Mouse (Mus musculus) limb, embryonic 11.5 days (tissue): Measurements from ENCODE around the gene Teddm1a. TPM values are rescaled to one million over a fixed set of nuclear protein-coding genes. Genes with fewer than 3 reads are reported as not detected.
"Not testable (repeated sequence)": the region's sequence is repeated elsewhere in the genome, so short reads cannot be mapped to it uniquely, and the experiment has no call there.

Experiments used
- ATAC-seq: fragments of 200-750 bp; cut with Nextera tagmentation; 2 replicates; pipeline ENCODE4 v1.8.0; 2017; ENCODE audit warnings: low read depth; ENCODE audit not compliant: insufficient number of reproducible peaks, low FRiP score, low TSS enrichment
- DNase-seq: peaks from one replicate; pipeline ENCODE4 v3.0.0-alpha.2; 2015; ENCODE audit warnings: low spot score
- H3K27ac ChIP-seq: fragments of 300-500 bp; sonication (generic); replicated peaks from 2 replicates; pipeline ENCODE4 v1.5.1; 2014; ENCODE audit warnings: low read depth, mild to moderate bottlenecking, low read length
- H3K27me3 ChIP-seq: fragments of 300-500 bp; sonication (generic); 2 replicates; pipeline ENCODE4 v1.6.1; 2014; ENCODE audit warnings: mild to moderate bottlenecking, low read length, mixed read lengths; ENCODE audit not compliant: control insufficient read depth, insufficient read depth
- H3K36me3 ChIP-seq: fragments of 300-500 bp; sonication (generic); 2 replicates; pipeline ENCODE4 v1.6.1; 2014; ENCODE audit warnings: mild to moderate bottlenecking, low read length, moderate library complexity, mixed read lengths; ENCODE audit not compliant: control insufficient read depth, insufficient read depth
- H3K4me1 ChIP-seq: fragments of 300-500 bp; sonication (generic); 2 replicates; pipeline ENCODE4 v1.6.1; 2014; ENCODE audit warnings: low read length, mixed read lengths; ENCODE audit not compliant: control insufficient read depth, insufficient read depth
- H3K4me2 ChIP-seq: fragments of 300-500 bp; sonication (generic); 2 replicates; pipeline ENCODE4 v1.6.1; 2014; ENCODE audit warnings: low read depth, mild to moderate bottlenecking, moderate library complexity; ENCODE audit not compliant: severe bottlenecking
- H3K4me3 ChIP-seq: fragments of 300-500 bp; sonication (generic); 2 replicates; pipeline ENCODE4 v1.5.1; 2014; ENCODE audit warnings: low read depth, low read length
- H3K9ac ChIP-seq: fragments of 300-500 bp; sonication (generic); 2 replicates; pipeline ENCODE4 v1.6.1; 2014; ENCODE audit warnings: mild to moderate bottlenecking, low read length
- H3K9me3 ChIP-seq: fragments of 300-500 bp; sonication (generic); 2 replicates; pipeline ENCODE4 v1.6.1; 2016; ENCODE audit warnings: low read length; ENCODE audit not compliant: control insufficient read depth
- WGBS: fragments of 180-500 bp; shearing (Covaris S2); extraction: QIAGEN DNeasy Blood & Tissue Kit; methylation state at CpG from one replicate; pipeline ENCODE4 v1.1.7; 2014; 5-methylcytosine and 5-hydroxymethylcytosine counted together
- polyA plus RNA-seq: library from polyadenylated mRNA; unstranded; fragments of >200 nt; fragmentation: Nextera tagmentation; extraction: Ambion mirVana; gene quantifications from 2 replicates; pipeline ENCODE4 v1.2.1, GENCODE M21; 2014

Gene Teddm1a
- not detected in 2 replicates for polyA plus RNA-seq

DNA sequence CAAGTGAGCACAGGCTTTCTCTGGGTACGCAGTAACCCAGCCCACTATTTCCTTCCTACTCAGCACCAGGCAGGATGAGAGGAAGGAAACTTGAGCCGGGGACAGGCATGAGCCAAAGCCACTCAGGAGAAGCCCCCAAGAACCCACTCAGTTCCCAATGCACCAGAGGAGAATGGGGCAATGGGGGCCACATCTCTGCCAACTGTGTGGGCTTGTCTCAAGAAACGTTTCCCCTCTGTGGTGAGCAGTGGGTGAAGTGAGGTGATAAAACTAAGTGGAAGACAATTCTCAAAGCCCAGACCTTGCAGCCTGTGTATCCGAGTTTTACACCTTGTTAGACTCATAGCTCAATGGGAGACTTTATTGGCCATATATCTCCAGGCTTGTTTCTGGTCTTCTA, at the start of gene Teddm1a:
Gene Teddm1a, plus strand, starts transcription at position 301 of the 400 bp plus-strand sequence.
- no peak for ATAC-seq
- no peak for DNase-seq
- Histone ChIP-seq H3K36me3 (no peaks in the 10 kb centered on the region), H3K4me2 (no peak within 1 kb of the TSS), H3K4me3 (no peak within 1 kb of the TSS), H3K9me3 (no peaks in the 10 kb centered on the region), H3K27me3 (no peaks in the 10 kb centered on the region), H3K9ac (no peak within 1 kb of the TSS), H3K4me1 (no peaks in the 10 kb centered on the region), H3K27ac (no peak within 1 kb of the TSS)
- 60% methylated on average over 4 of the region's 4 CpGs for WGBS

DNA sequence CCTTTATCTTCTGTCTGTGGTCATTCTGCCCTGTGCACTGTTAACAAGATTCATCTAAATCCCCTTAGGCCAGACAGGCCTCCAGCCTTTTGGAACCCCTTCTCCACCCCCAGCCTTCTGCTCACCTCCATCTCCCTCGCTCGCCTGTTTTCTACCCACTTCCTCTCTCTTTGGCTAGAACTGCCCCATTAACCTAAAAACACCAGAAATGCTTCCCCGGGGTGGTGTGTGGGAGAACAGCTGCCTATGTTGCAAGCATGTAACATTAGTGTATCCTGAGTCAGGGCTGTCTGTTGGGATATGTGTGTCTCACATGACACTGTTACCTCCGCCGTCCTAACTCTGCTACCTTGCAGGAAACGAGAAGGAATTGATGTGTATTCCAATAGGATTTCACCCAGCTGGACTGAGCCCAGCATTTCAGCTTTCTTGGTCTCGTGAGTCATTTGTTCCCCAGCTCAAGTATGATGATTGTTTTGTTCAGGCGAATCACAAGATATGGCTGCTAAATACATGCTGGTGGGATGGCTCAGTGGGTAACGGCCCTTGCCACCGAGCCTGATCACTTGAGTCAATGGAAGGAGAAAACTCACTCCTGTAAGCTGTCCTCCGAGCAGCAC, 49.3 kb upstream of the Teddm1a start:
- H3K4me2 ChIP-seq: no peak overlapping the region
- no peak for DNase-seq
- no peak overlapping the region for H3K27ac ChIP-seq
- no peak overlapping the region for H3K4me3 ChIP-seq
- no peak for ATAC-seq
- WGBS: 88% methylated on average over 11 of the region's 11 CpGs
- H3K4me1 ChIP-seq: no peaks in the 10 kb centered on the region
- no peaks in the 10 kb centered on the region for H3K36me3 ChIP-seq
- H3K9me3 ChIP-seq: no peaks in the 10 kb centered on the region
- no peak overlapping the region for H3K9ac ChIP-seq
- no peaks in the 10 kb centered on the region for H3K27me3 ChIP-seq

DNA sequence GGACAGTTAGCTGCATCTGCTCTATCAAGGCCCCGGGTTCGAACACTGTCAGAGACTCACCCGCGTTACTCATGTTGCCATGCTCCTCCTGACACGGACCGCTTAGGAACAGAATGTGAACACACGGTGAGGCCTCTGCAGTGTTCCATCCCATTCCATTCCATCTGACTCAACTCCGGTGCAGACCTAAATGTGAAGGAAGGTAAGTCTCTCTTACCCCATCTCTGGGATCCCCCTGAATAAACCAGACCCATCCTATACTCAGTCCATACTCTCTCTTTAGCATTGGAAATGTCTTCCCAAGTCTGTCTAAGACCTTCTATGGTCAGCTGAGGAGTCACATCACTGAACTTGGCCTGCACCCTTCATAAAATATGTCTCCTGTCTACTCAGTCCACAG, 47.5 kb upstream of the Teddm1a start, which contains the start of gene Rgsl1:
Gene Rgsl1, minus strand, starts transcription at position 101 of the 400 bp plus-strand sequence.
- H3K27me3 ChIP-seq: no peaks in the 10 kb centered on the region
- ATAC-seq: no peak

DNA sequence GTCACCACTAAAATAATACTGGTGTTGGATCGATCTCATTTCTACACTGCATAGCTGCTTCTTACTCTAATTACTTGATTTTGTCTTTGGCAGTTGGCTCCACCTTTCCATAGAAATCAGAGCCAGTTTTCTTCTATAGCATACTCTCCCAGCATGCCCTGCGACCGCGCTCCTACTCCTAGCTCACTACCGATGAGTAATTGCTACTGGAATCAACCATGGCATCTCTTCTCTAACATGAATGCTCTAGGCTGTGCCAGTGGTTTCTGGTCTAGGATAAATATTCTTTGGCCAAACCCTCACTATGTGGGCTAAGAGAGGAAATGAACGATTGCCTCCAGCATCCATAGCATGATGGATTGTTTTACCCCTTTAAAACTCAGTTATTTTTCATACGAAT, 45.1 kb upstream of the Teddm1a start:
- WGBS: 92% methylated on average over 7 of the region's 7 CpGs
- Histone ChIP-seq H3K4me3 (no peak overlapping the region), H3K4me1 (0 out of 2 replicates have a peak, but pooled peaks cover under 1% of the 10 kb centered on the region), H3K4me2 (no peak overlapping the region), H3K36me3 (no peaks in the 10 kb centered on the region), H3K27ac (no peak overlapping the region), H3K27me3 (no peaks in the 10 kb centered on the region), H3K9me3 (no peaks in the 10 kb centered on the region), H3K9ac (no peak overlapping the region)
- DNase-seq (no peak), ATAC-seq (no peak)

More for the DNA sequence above, 47.5 kb upstream of the Teddm1a start, which contains the start of gene Rgsl1:
- Histone ChIP-seq H3K36me3 (no peaks in the 10 kb centered on the region), H3K9ac (no peak within 1 kb of the TSS), H3K27ac (no peak within 1 kb of the TSS), H3K4me3 (no peak within 1 kb of the TSS), H3K4me2 (no peak within 1 kb of the TSS), H3K4me1 (no peaks in the 10 kb centered on the region), H3K9me3 (no peaks in the 10 kb centered on the region)
- 95% methylated on average over 8 of the region's 8 CpGs for WGBS
- DNase-seq: no peak

DNA sequence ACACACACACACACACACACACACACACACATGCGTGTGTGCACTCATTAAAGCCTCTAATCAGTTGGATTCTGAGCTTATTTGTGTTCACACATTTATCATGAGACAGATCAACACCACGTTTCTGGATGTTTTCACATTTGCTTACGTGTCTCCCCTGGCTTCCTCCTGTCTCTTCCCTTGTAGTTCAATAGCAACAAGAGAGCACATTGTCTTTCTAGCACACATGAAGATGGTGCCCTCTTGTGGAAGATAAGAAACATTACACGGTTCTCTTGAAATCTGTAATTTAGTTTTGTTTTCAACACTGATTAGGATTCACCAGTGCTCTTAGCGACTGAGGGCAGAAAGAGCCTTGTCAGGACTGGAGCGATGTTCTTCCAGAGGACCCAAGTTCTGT, 44.7 kb upstream of the Teddm1a start:
- H3K36me3 ChIP-seq: no peaks in the 10 kb centered on the region
- no peaks in the 10 kb centered on the region for H3K27me3 ChIP-seq
- WGBS: 37% methylated on average over 6 of the region's 6 CpGs
- no peak overlapping the region for H3K27ac ChIP-seq
- ATAC-seq (no peak), DNase-seq (no peak)
- H3K9ac ChIP-seq: no peak overlapping the region
- H3K4me3 ChIP-seq: no peak overlapping the region
- 0 out of 2 replicates have a peak, but pooled peaks cover 2% of the 10 kb centered on the region for H3K4me1 ChIP-seq
- H3K4me2 ChIP-seq: no peak overlapping the region
- H3K9me3 ChIP-seq: no peaks in the 10 kb centered on the region

DNA sequence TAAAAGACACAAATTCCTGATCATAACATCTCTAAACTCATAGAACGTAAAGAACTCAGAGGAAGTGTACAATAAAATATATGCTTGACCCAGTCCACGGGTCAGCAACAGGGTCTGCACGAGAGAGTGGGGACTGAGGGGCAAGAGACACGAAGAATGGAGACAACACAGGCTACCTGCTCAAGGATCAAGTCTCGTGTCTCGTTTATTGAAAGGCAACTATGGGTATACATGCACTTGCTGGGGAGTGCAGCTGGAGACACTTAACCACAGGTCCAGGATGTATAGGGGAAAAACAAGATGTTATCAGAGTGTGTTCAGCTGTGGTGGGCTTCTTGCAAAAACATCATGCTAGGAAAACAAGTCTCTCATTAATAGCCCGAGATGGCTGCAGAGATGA, 38.8 kb upstream of the Teddm1a start:
- not testable (repeated sequence) for H3K4me1 ChIP-seq, H3K27me3 ChIP-seq, H3K9ac ChIP-seq, H3K9me3 ChIP-seq, H3K36me3 ChIP-seq, H3K27ac ChIP-seq, DNase-seq, ATAC-seq, H3K4me2 ChIP-seq, H3K4me3 ChIP-seq
- WGBS: 81% methylated on average over 7 of the region's 7 CpGs

DNA sequence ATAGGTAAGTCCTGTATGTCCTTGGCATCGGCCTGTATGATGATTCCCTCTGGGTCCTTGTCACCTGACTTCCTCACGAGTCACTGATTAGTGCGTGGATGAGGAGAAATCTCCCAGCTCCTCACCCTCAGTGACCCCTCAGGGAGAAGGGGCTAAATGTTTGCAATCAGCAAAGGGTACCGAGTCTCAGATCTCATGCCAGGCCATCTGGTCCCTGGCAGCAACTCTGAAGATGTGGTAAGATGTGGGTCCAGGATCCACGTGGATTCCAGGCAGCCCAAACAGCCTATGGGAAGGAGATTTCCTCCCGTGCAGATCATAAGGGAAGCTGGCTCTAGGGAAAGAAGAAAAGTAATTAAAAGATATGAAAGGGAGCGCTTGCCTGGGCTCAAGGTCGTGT, 35.6 kb upstream of the Teddm1a start:
- Histone ChIP-seq H3K4me2 (no peak overlapping the region), H3K4me3 (no peak overlapping the region), H3K27me3 (no peaks in the 10 kb centered on the region), H3K4me1 (0 out of 2 replicates have a peak, but pooled peaks cover 2% of the 10 kb centered on the region), H3K9me3 (no peaks in the 10 kb centered on the region), H3K36me3 (no peaks in the 10 kb centered on the region), H3K9ac (no peak overlapping the region), H3K27ac (no peak overlapping the region)
- ATAC-seq (no peak), DNase-seq (no peak)
- WGBS: 81% methylated on average over 8 of the region's 8 CpGs

DNA sequence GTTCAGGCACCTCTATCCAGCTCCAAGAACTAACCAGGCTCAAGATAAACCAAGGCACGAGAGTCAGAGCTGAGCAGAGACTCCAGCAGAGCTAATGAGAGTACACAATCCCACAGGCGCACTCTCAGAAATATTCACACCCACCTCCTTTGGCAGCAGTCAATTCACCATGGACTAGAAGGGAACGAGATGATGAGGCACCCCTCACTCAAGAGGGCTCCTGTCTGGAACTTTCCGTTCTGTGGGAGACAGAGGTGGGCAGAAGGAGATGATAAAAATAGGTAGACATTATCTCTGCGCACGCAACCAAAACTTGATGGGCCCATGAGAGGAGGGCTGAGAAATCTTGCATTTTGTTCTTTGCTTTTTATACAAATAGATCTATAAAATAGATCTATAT, 17.5 kb upstream of the Teddm1a start, which contains the start of gene Teddm1b:
Gene Teddm1b, plus strand, starts transcription at position 301 of the 400 bp plus-strand sequence.
- H3K9me3 ChIP-seq: no peaks in the 10 kb centered on the region
- WGBS: 92% methylated on average over 6 of the region's 6 CpGs
- ATAC-seq: no peak
- H3K4me2 ChIP-seq: no peak within 1 kb of the TSS
- H3K4me3 ChIP-seq: no peak within 1 kb of the TSS
- H3K9ac ChIP-seq: no peak within 1 kb of the TSS
- H3K27ac ChIP-seq: no peak within 1 kb of the TSS
- no peaks in the 10 kb centered on the region for H3K4me1 ChIP-seq
- no peaks in the 10 kb centered on the region for H3K27me3 ChIP-seq
- H3K36me3 ChIP-seq: no peaks in the 10 kb centered on the region
- DNase-seq: no peak

DNA sequence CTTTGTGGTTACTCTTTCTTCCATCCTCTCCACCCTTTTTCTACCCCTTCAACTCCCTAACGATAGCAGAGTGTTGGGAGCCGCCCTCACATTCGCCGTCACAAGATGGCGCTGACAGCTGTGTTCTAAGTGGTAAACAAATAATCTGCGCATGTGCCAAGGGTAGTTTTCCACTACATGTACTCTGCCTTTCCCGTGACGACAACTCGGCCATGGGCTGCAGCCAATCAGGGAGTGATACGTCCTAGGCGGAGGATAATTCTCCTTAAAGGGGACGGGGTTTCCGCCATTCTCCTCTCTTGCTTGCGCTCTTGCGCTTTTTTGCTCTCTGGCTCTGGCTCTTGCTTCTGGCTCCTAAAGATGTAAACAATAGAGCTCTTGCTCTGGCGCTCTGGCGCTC, 11.2 kb upstream of the Teddm1a start:
- H3K9ac ChIP-seq, H3K27me3 ChIP-seq, H3K36me3 ChIP-seq, H3K4me2 ChIP-seq, H3K27ac ChIP-seq, ATAC-seq, H3K4me3 ChIP-seq, H3K4me1 ChIP-seq, H3K9me3 ChIP-seq, DNase-seq: not testable (repeated sequence)
- 95% methylated on average over 17 of the region's 17 CpGs for WGBS
